Mouse (Mus musculus): ENCODE measurements around the gene Atp6ap1l.

- TF ChIP-seq CTCF (IDR thresholded peaks at IDR 0.05; ENCODE audit: low read depth) (no peak), EP300 (IDR thresholded peaks at IDR 0.05; ENCODE audit: low read depth) (no peak)
Observed at GRCm38 (mm10) chr13:90935852-90936251, 30.7 kb upstream of the Atp6ap1l start.
